Mouse (Mus musculus) heart, adult 18-20 months (tissue): ENCODE results near the gene Gm5861. TPM values are rescaled to one million over a fixed set of nuclear protein-coding genes. Genes with fewer than 3 reads are reported as not detected.
"Not testable (repeated sequence)": the region's sequence is repeated elsewhere in the genome, so short reads cannot be mapped to it uniquely, and the experiment has no call there.

Experiments
- DNase-seq, 2 experiments: peaks; one replicate each; pipeline ENCODE4 v3.0.0; 2021 to 2022; ENCODE audit warnings: mixed read lengths in 1 of 2
- long read RNA-seq, 2 experiments: library from polyadenylated mRNA; stranded (forward); transcript quantifications; one replicate each; pipeline ENCODE4 v2.0.0; 2021
- total RNA-seq, 2 experiments: library from RNA; stranded (reverse); gene quantifications; 2 replicates each; pipeline ENCODE4 v1.2.3; 2021

Gm5861 gene
- total RNA-seq, result not detected
- long read RNA-seq, experiment 1, result 0 reads
- long read RNA-seq, experiment 2, result 0 reads

GRCm38 (mm10) chr5:11182772-11183171 is at the start of gene Gm5861:
TSS of gene Gm5861 (plus strand) at chr5:11183072.
- not testable (repeated sequence) for DNase-seq

- DNase-seq, result peak in 1 of 2 experiments; percentile 0
These were observed 44.8 kb upstream of the Gm5861 start for GRCm38 (mm10) chr5:11138031-11138430.

Other genes with a start within 250 kb of the Gm5861 start
- gene Gm8871, start 235.3 kb upstream of the Gm5861 start, total RNA-seq, result not detected
- gene Gm8857, start 235.3 kb upstream of the Gm5861 start, total RNA-seq, result not detected
- not detected for gene Gm8879, start 55.4 kb upstream of the Gm5861 start, total RNA-seq
- not detected for gene Gm8890, start 73.0 kb downstream of the Gm5861 start, total RNA-seq
- gene Speer1, start 158.4 kb downstream of the Gm5861 start, total RNA-seq, result not detected
- not detected for gene Gm8897, start 233.3 kb downstream of the Gm5861 start, total RNA-seq